Mouse (Mus musculus) lung, embryonic 14.5 days (tissue): ENCODE data around the gene Runx1. TPM values are rescaled to one million over a fixed set of nuclear protein-coding genes. Genes with fewer than 3 reads are reported as not detected.

Experiments
- ATAC-seq: fragments of 200-750 bp; cut with Nextera tagmentation; 2 replicates; pipeline ENCODE4 v1.8.0; 2017; ENCODE audit warnings: mild to moderate bottlenecking, moderate TSS enrichment, moderate library complexity; ENCODE audit not compliant: insufficient read depth
- DNase-seq: peaks from one replicate; pipeline ENCODE4 v3.0.0-alpha.2; 2015
- H3K27ac ChIP-seq: fragments of 300-500 bp; sonication (generic); 2 replicates; pipeline ENCODE4 v1.5.1; 2014; ENCODE audit warnings: low read depth, mild to moderate bottlenecking, moderate library complexity
- H3K27me3 ChIP-seq: fragments of 300-500 bp; sonication (generic); 2 replicates; pipeline ENCODE4 v1.6.1; 2014; ENCODE audit warnings: low read length, control low read depth; ENCODE audit not compliant: insufficient read depth
- H3K36me3 ChIP-seq: fragments of 300-500 bp; sonication (generic); 2 replicates; pipeline ENCODE4 v1.6.1; 2014; ENCODE audit warnings: control low read depth; ENCODE audit not compliant: insufficient read depth
- H3K4me1 ChIP-seq: fragments of 300-500 bp; sonication (generic); 2 replicates; pipeline ENCODE4 v1.6.1; 2014; ENCODE audit warnings: antibody characterized with exemption, control low read depth; ENCODE audit not compliant: insufficient read depth
- H3K4me2 ChIP-seq: fragments of 300-500 bp; sonication (generic); 2 replicates; pipeline ENCODE4 v1.6.1; 2014; ENCODE audit warnings: mild to moderate bottlenecking
- H3K4me3 ChIP-seq: fragments of 300-500 bp; sonication (generic); 2 replicates; pipeline ENCODE4 v1.5.1; 2014; ENCODE audit warnings: low read depth, low read length
- H3K9ac ChIP-seq: fragments of 300-500 bp; sonication (generic); 2 replicates; pipeline ENCODE4 v1.6.1; 2014
- H3K9me3 ChIP-seq: fragments of 300-500 bp; sonication (generic); 2 replicates; pipeline ENCODE4 v1.6.1; 2016; ENCODE audit warnings: low read depth, low read length, control low read depth
- CTCF ChIP-seq: IDR thresholded peaks from 2 replicates; pipeline ENCODE4 v1.5.1; 2016; ENCODE audit warnings: antibody characterized with exemption, low read depth
- WGBS: fragments of 180-500 bp; shearing (Covaris S2); extraction: QIAGEN DNeasy Blood & Tissue Kit; methylation state at CpG from one replicate; pipeline ENCODE4 v1.1.7; 2014; 5-methylcytosine and 5-hydroxymethylcytosine counted together
- polyA plus RNA-seq: library from polyadenylated mRNA; unstranded; fragments of >200 nt; fragmentation: Nextera tagmentation; extraction: Ambion mirVana; gene quantifications from 2 replicates; pipeline ENCODE4 v1.2.1, GENCODE M21; 2014

The Runx1 gene
- polyA plus RNA-seq, 1 experiment from 2014 or later: 10.8 TPM

GRCm38 (mm10) chr16:92577381-92577780, 248.6 kb downstream of the Runx1 start:
- no peaks in the 10 kb centered on the region for H3K27me3 ChIP-seq
- H3K27ac ChIP-seq: no peak overlapping the region
- H3K4me1 ChIP-seq: peaks cover 9% of the 10 kb centered on the region
- 63% methylated on average over 9 of the region's 9 CpGs for WGBS
- ATAC-seq (no peak), DNase-seq (no peak)
- H3K9ac ChIP-seq: no peak overlapping the region
- H3K4me2 ChIP-seq: no peak overlapping the region
- TF ChIP-seq CTCF: no peak
- no peak overlapping the region for H3K4me3 ChIP-seq
- H3K9me3 ChIP-seq: no peaks in the 10 kb centered on the region
- H3K36me3 ChIP-seq: no peaks in the 10 kb centered on the region

GRCm38 (mm10) chr16:92575792-92576191, 250.2 kb downstream of the Runx1 start:
- Histone ChIP-seq H3K27me3 (no peaks in the 10 kb centered on the region), H3K4me3 (no peak overlapping the region), H3K27ac (no peak overlapping the region), H3K4me1 (no peaks in the 10 kb centered on the region), H3K4me2 (no peak overlapping the region), H3K9me3 (no peaks in the 10 kb centered on the region), H3K36me3 (no peaks in the 10 kb centered on the region), H3K9ac (no peak overlapping the region)
- no peak for TF ChIP-seq CTCF
- 66% methylated on average over 10 of the region's 10 CpGs for WGBS
- no peak for ATAC-seq
- no peak for DNase-seq

- no peaks in the 10 kb centered on the region for H3K36me3 ChIP-seq
- ATAC-seq (no peak), DNase-seq (peak; percentile 49)
- 40% methylated on average over 4 of the region's 4 CpGs for WGBS
- no peaks in the 10 kb centered on the region for H3K9me3 ChIP-seq
- no peaks in the 10 kb centered on the region for H3K4me1 ChIP-seq
- H3K9ac ChIP-seq: no peak overlapping the region
- H3K27me3 ChIP-seq: no peaks in the 10 kb centered on the region
- no peak overlapping the region for H3K4me3 ChIP-seq
- no peak overlapping the region for H3K27ac ChIP-seq
- TF ChIP-seq CTCF: no peak
- no peak overlapping the region for H3K4me2 ChIP-seq
Observed at GRCm38 (mm10) chr16:92573193-92573592, 252.8 kb downstream of the Runx1 start.

- Histone ChIP-seq H3K9ac (no peak overlapping the region), H3K4me3 (no peak overlapping the region), H3K27me3 (no peaks in the 10 kb centered on the region), H3K4me1 (no peaks in the 10 kb centered on the region), H3K36me3 (no peaks in the 10 kb centered on the region), H3K4me2 (no peak overlapping the region), H3K27ac (no peak overlapping the region), H3K9me3 (no peaks in the 10 kb centered on the region)
- ATAC-seq (no peak), DNase-seq (no peak)
- WGBS: 86% methylated on average over 11 of the region's 11 CpGs
- no peak for TF ChIP-seq CTCF
Observed at GRCm38 (mm10) chr16:92571246-92571645, 254.7 kb downstream of the Runx1 start.

GRCm38 (mm10) chr16:92566146-92566545, 259.8 kb downstream of the Runx1 start:
- no peak for TF ChIP-seq CTCF
- H3K4me3 ChIP-seq: no peak overlapping the region
- ATAC-seq (no peak), DNase-seq (no peak)
- H3K4me2 ChIP-seq: peak overlapping the region; percentile 49
- 0 out of 2 replicates have a peak, but pooled peaks cover 3% of the 10 kb centered on the region for H3K27me3 ChIP-seq
- WGBS: 13% methylated on average over 5 of the region's 5 CpGs
- no peak overlapping the region; the same call in 1 of the 2 replicates for H3K27ac ChIP-seq
- H3K4me1 ChIP-seq: no peaks in the 10 kb centered on the region
- no peaks in the 10 kb centered on the region for H3K9me3 ChIP-seq
- no peaks in the 10 kb centered on the region for H3K36me3 ChIP-seq
- no peak overlapping the region for H3K9ac ChIP-seq

- H3K9ac ChIP-seq: no peak overlapping the region
- 1% methylated on average over 6 of the region's 6 CpGs for WGBS
- TF ChIP-seq CTCF: peak; percentile 95
- peak; percentile 95 for DNase-seq
- peak; percentile 68; the same call in 1 of the 2 replicates for ATAC-seq
- H3K27me3 ChIP-seq: 0 out of 2 replicates have a peak, but pooled peaks cover 3% of the 10 kb centered on the region
- peak overlapping the region; percentile 26; the same call in 1 of the 2 replicates for H3K27ac ChIP-seq
- no peak overlapping the region for H3K4me3 ChIP-seq
- H3K9me3 ChIP-seq: no peaks in the 10 kb centered on the region
- H3K4me1 ChIP-seq: no peaks in the 10 kb centered on the region
- H3K4me2 ChIP-seq: peak overlapping the region; percentile 49
- H3K36me3 ChIP-seq: no peaks in the 10 kb centered on the region
Observed at GRCm38 (mm10) chr16:92565708-92566107, 260.2 kb downstream of the Runx1 start.

GRCm38 (mm10) chr16:92565291-92565690, 260.7 kb downstream of the Runx1 start:
- H3K4me3 ChIP-seq: no peak overlapping the region
- WGBS: 27% methylated on average over 11 of the region's 11 CpGs
- peak overlapping the region; percentile 26; the same call in 1 of the 2 replicates for H3K27ac ChIP-seq
- no peaks in the 10 kb centered on the region for H3K9me3 ChIP-seq
- H3K4me2 ChIP-seq: peak overlapping the region; percentile 49
- ATAC-seq (peak; percentile 49; the same call in 1 of the 2 replicates), DNase-seq (peak; percentile 81)
- 0 out of 2 replicates have a peak, but pooled peaks cover 3% of the 10 kb centered on the region for H3K27me3 ChIP-seq
- H3K9ac ChIP-seq: no peak overlapping the region
- no peak for TF ChIP-seq CTCF
- no peaks in the 10 kb centered on the region for H3K4me1 ChIP-seq
- H3K36me3 ChIP-seq: no peaks in the 10 kb centered on the region
